Mouse (Mus musculus) liver, embryonic 12.5 days (tissue): ENCODE results near the gene Adgrg1. TPM values are rescaled to one million over a fixed set of nuclear protein-coding genes. Genes with fewer than 3 reads are reported as not detected.
A peak's percentile ranks its signal among the peaks of the same experiment; 100 is the strongest.

ENCODE experiments used
- ATAC-seq: fragments of 200-750 bp; cut with Nextera tagmentation; 2 replicates; pipeline ENCODE4 v1.8.0; 2017; ENCODE audit warnings: moderate number of reproducible peaks, mild to moderate bottlenecking, moderate library complexity
- H3K27ac ChIP-seq: fragments of 300-500 bp; sonication (generic); 2 replicates; pipeline ENCODE4 v1.5.1; 2016; ENCODE audit warnings: mild to moderate bottlenecking
- H3K27me3 ChIP-seq: fragments of 300-500 bp; sonication (generic); replicated peaks from 2 replicates; pipeline ENCODE4 v1.6.1; 2016; ENCODE audit warnings: mild to moderate bottlenecking, moderate library complexity
- H3K36me3 ChIP-seq: fragments of 300-500 bp; sonication (generic); 2 replicates; pipeline ENCODE4 v1.6.1; 2016; ENCODE audit warnings: mild to moderate bottlenecking, moderate library complexity
- H3K4me1 ChIP-seq: fragments of 300-500 bp; sonication (generic); 2 replicates; pipeline ENCODE4 v1.6.1; 2016
- H3K4me2 ChIP-seq: fragments of 300-500 bp; sonication (generic); 2 replicates; pipeline ENCODE4 v1.6.1; 2016; ENCODE audit warnings: mild to moderate bottlenecking, moderate library complexity
- H3K4me3 ChIP-seq: fragments of 300-500 bp; sonication (generic); 2 replicates; pipeline ENCODE4 v1.5.1; 2016; ENCODE audit warnings: mild to moderate bottlenecking, moderate library complexity
- H3K9ac ChIP-seq: fragments of 300-500 bp; sonication (generic); 2 replicates; pipeline ENCODE4 v1.6.1; 2016; ENCODE audit warnings: mild to moderate bottlenecking, moderate library complexity
- H3K9me3 ChIP-seq: fragments of 300-500 bp; sonication (generic); replicated peaks from 2 replicates; pipeline ENCODE4 v1.6.1; 2016; ENCODE audit warnings: mild to moderate bottlenecking, moderate library complexity
- WGBS: fragments of 180-500 bp; shearing (Covaris S2); methylation state at CpG from one replicate; pipeline ENCODE4 v1.1.7; 2016; ENCODE audit not compliant: insufficient replicate concordance; 5-methylcytosine and 5-hydroxymethylcytosine counted together
- polyA plus RNA-seq: library from polyadenylated mRNA; unstranded; fragments of >200 nt; fragmentation: Nextera tagmentation; extraction: Ambion mirVana; gene quantifications from 2 replicates; pipeline ENCODE4 v1.2.1, GENCODE M21; 2016

Gene Adgrg1
- polyA plus RNA-seq, 1 experiment from 2014 or later = 78.5 TPM

DNA sequence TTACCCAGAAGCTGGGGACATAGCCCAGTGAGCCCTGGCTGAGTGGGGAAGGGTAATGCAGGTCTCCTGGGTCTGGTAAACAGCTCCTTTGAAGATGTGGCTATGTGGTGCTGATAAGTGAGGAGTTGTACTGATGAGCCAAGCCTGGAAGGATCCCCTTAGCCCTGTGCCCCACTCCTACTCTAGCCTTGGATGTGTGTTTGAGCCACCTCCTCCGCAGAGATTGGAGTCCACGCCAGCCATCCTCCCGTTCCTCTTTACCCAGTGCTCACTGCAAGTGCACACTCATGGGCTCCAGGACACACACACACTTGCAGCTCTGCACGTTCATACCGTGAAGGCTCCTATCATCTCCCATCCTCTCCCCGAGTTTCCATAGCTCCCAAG, 23.3 kb downstream of the Adgrg1 start:
- no peak overlapping the region for H3K9ac ChIP-seq
- H3K36me3 ChIP-seq = peaks cover 77% of the 10 kb centered on the region
- WGBS = 46% methylated on average over 6 of the region's 6 CpGs
- H3K27me3 ChIP-seq = no peaks in the 10 kb centered on the region
- no peak overlapping the region for H3K4me3 ChIP-seq
- H3K27ac ChIP-seq = peak overlapping the region; percentile 71
- peaks cover 97% of the 10 kb centered on the region for H3K4me1 ChIP-seq
- ATAC-seq = no peak
- H3K9me3 ChIP-seq = no peaks in the 10 kb centered on the region
- H3K4me2 ChIP-seq = peak overlapping the region; percentile 8; the same call in 1 of the 2 replicates

DNA sequence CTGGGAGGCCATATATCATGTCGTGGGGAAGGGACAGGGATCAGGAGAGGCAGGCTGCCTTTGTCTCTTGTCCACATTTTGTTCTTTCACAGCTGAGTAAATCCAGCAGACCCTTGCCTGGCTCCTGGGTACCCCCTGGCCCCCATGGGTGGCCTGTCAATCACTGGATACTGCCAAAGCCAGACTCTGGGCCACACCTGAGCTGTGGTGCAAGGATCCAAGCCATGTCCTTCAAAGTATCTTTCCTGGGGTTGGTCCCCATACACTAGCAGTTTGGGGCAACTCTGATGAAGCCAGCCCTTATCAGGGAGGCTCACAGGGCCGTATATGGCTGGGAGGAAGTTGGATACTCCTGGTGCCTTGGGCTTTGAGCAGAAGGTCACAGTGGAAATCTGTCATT, 23.9 kb downstream of the Adgrg1 start:
- ATAC-seq = no peak
- Histone ChIP-seq H3K4me3 (no peak overlapping the region), H3K4me1 (peaks cover 91% of the 10 kb centered on the region), H3K36me3 (peaks cover 77% of the 10 kb centered on the region), H3K9ac (peak overlapping the region; percentile 36), H3K27ac (peak overlapping the region; percentile 71), H3K4me2 (peak overlapping the region; percentile 25), H3K9me3 (no peaks in the 10 kb centered on the region), H3K27me3 (no peaks in the 10 kb centered on the region)
- 14% methylated on average over 2 of the region's 2 CpGs for WGBS

- peak overlapping the region; percentile 25; the same call in 1 of the 2 replicates for H3K4me2 ChIP-seq
- no peak overlapping the region for H3K4me3 ChIP-seq
- peaks cover 86% of the 10 kb centered on the region for H3K4me1 ChIP-seq
- ATAC-seq = no peak
- H3K27ac ChIP-seq = peak overlapping the region; percentile 71
- H3K27me3 ChIP-seq = no peaks in the 10 kb centered on the region
- H3K9ac ChIP-seq = 0 out of 2 replicates have a peak overlapping the region, but pooled peaks have one; percentile 12
- no peaks in the 10 kb centered on the region for H3K9me3 ChIP-seq
- H3K36me3 ChIP-seq = peaks cover 77% of the 10 kb centered on the region
- 47% methylated on average over 6 of the region's 6 CpGs for WGBS
These were observed 24.5 kb downstream of the Adgrg1 start for GRCm38 (mm10) chr8:94999004-94999403.

- ATAC-seq = no peak
- no peak overlapping the region for H3K4me3 ChIP-seq
- H3K9ac ChIP-seq = no peak overlapping the region
- no peaks in the 10 kb centered on the region for H3K9me3 ChIP-seq
- H3K4me2 ChIP-seq = peak overlapping the region; percentile 1; the same call in 1 of the 2 replicates
- H3K36me3 ChIP-seq = peaks cover 77% of the 10 kb centered on the region
- no peaks in the 10 kb centered on the region for H3K27me3 ChIP-seq
- H3K4me1 ChIP-seq = peaks cover 76% of the 10 kb centered on the region
- peak overlapping the region; percentile 71 for H3K27ac ChIP-seq
- WGBS = 51% methylated on average over 6 of the region's 6 CpGs
These were observed 25.4 kb downstream of the Adgrg1 start for GRCm38 (mm10) chr8:94999956-95000355.

DNA sequence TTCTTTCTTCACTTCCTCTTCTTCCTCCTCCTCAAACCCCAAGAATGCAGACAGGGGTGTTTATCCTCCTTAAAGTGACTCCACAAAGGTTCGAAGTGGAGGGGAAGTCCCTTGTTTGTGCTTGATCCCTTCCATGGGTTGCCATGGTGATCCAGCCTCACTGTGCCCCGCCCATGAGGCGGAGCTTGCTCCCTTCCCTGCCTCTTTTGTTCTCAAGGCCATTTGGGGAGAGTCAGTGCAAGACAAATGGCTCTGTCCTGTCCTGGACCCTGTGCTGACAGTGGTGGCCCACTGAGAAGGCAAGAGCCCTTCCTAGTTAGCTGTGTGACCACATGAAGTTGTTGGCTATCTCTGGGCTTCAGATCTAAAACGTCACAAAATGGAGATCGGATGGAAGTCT, 26.1 kb downstream of the Adgrg1 start:
- WGBS = 15% methylated on average over 5 of the region's 5 CpGs
- Histone ChIP-seq H3K27me3 (no peaks in the 10 kb centered on the region), H3K27ac (peak overlapping the region; percentile 71), H3K4me1 (peaks cover 69% of the 10 kb centered on the region), H3K9me3 (no peaks in the 10 kb centered on the region), H3K4me3 (no peak overlapping the region), H3K36me3 (peaks cover 77% of the 10 kb centered on the region), H3K4me2 (peak overlapping the region; percentile 8; the same call in 1 of the 2 replicates), H3K9ac (no peak overlapping the region)
- ATAC-seq = 0 out of 2 replicates have a peak, but pooled peaks have one; percentile 11

- Histone ChIP-seq H3K27me3 (no peaks in the 10 kb centered on the region), H3K4me1 (peaks cover 64% of the 10 kb centered on the region), H3K4me3 (no peak overlapping the region), H3K4me2 (peak overlapping the region; percentile 8; the same call in 1 of the 2 replicates), H3K36me3 (peaks cover 77% of the 10 kb centered on the region), H3K27ac (peak overlapping the region; percentile 71), H3K9me3 (no peaks in the 10 kb centered on the region), H3K9ac (no peak overlapping the region)
- peak; percentile 14; the same call in 1 of the 2 replicates for ATAC-seq
- 44% methylated on average over 5 of the region's 5 CpGs for WGBS
These were observed 26.6 kb downstream of the Adgrg1 start for GRCm38 (mm10) chr8:95001165-95001564.

DNA sequence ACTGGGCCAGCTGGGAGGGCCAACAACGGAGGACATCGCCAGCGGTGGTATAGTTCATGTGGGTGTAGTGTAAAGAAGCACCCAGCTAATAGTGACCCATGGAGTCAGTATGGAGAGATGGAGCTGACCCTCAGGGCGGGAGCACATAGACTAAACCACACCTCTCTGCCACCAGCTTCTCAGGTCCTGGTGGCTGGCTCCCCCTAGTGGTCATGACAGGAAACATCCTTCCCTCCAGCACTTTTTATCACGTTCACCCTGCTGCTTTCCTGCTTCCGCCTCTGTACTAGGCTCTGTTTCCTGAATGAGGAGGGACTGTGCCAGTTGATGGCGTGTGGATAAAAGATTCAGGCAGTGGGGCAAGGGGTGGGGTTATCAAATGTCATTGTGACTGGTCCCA, 27.1 kb downstream of the Adgrg1 start:
- peak overlapping the region; percentile 71 for H3K27ac ChIP-seq
- ATAC-seq = peak; percentile 71

GRCm38 (mm10) chr8:95002089-95002655, 27.6 kb downstream of the Adgrg1 start:
- no peak overlapping the region for H3K4me3 ChIP-seq
- H3K4me2 ChIP-seq = peak overlapping the region; percentile 29; the same call in 1 of the 2 replicates
- H3K9me3 ChIP-seq = no peaks in the 10 kb centered on the region
- H3K27ac ChIP-seq = peak overlapping the region; percentile 66
- peak overlapping the region; percentile 33; the same call in 1 of the 2 replicates for H3K9ac ChIP-seq
- no peak; the same call in 1 of the 2 replicates for ATAC-seq
- H3K4me1 ChIP-seq = peaks cover 54% of the 10 kb centered on the region
- H3K27me3 ChIP-seq = no peaks in the 10 kb centered on the region
- 52% methylated on average over 8 of the region's 8 CpGs for WGBS
- peaks cover 78% of the 10 kb centered on the region for H3K36me3 ChIP-seq

More for the DNA sequence above, 27.1 kb downstream of the Adgrg1 start:
- no peaks in the 10 kb centered on the region for H3K27me3 ChIP-seq
- peak overlapping the region; percentile 29; the same call in 1 of the 2 replicates for H3K4me2 ChIP-seq
- H3K4me1 ChIP-seq = peaks cover 59% of the 10 kb centered on the region
- H3K36me3 ChIP-seq = peaks cover 77% of the 10 kb centered on the region
- H3K4me3 ChIP-seq = no peak overlapping the region
- H3K9ac ChIP-seq = peak overlapping the region; percentile 33; the same call in 1 of the 2 replicates
- 1% methylated on average over 7 of the region's 7 CpGs for WGBS
- no peaks in the 10 kb centered on the region for H3K9me3 ChIP-seq

GRCm38 (mm10) chr8:95012442-95012919, 37.9 kb downstream of the Adgrg1 start:
- Histone ChIP-seq H3K36me3 (peaks cover 84% of the 10 kb centered on the region), H3K9me3 (no peaks in the 10 kb centered on the region), H3K27me3 (no peaks in the 10 kb centered on the region), H3K27ac (no peak overlapping the region), H3K4me3 (no peak overlapping the region), H3K4me2 (no peak overlapping the region), H3K4me1 (peaks cover 22% of the 10 kb centered on the region), H3K9ac (no peak overlapping the region)
- 0 out of 2 replicates have a peak, but pooled peaks have one; percentile 6 for ATAC-seq
- WGBS = 49% methylated on average over 15 of the region's 15 CpGs

DNA sequence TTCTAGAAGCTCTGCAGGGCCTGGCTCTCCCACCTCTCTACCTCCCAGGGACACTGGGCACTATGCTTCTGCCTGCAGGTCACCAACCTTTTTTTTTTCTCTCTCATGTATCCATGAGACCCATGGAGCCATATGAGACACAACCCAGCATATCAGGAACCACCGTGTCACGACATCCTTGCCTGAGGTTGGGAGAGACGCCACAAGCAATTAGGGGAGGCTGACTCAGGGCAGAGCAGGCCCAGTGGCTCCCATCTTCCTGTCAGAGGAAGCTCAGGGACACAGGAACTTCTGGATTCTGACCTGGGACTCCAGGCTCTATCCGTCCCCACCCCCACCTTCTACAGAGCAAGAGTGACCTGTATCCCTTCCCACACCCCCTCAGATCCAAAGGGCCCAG, 41.3 kb downstream of the Adgrg1 start:
- WGBS = 53% methylated on average over 4 of the region's 4 CpGs
- H3K4me1 ChIP-seq = peaks cover 23% of the 10 kb centered on the region

DNA sequence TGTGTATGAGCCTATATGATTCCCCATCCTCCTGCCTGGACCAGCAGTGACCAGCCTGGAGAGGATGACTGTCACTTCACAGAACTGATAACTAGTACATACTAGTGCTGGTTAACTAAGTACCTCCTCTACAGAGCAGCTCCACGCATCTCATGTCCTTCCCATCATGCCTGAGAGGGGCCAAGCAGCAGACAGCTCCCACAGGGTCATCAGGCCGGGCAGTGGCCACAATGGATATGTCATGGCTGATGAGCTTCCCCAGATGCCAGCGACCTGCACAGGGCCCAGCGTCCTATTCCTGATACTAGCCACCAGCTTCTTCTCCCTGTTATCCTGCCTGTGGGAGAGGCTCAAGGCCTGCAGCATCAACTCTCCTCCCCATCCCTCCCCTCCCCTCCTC, 42.1 kb downstream of the Adgrg1 start:
- Histone ChIP-seq H3K4me1 (peaks cover 19% of the 10 kb centered on the region), H3K27me3 (no peaks in the 10 kb centered on the region), H3K9ac (no peak overlapping the region), H3K9me3 (no peaks in the 10 kb centered on the region), H3K36me3 (peaks cover 42% of the 10 kb centered on the region), H3K27ac (no peak overlapping the region), H3K4me2 (no peak overlapping the region), H3K4me3 (no peak overlapping the region)
- ATAC-seq = no peak
- 41% methylated on average over 4 of the region's 4 CpGs for WGBS

More for the DNA sequence above, 41.3 kb downstream of the Adgrg1 start:
- Histone ChIP-seq H3K4me3 (no peak overlapping the region), H3K9me3 (no peaks in the 10 kb centered on the region), H3K36me3 (peaks cover 50% of the 10 kb centered on the region), H3K9ac (no peak overlapping the region), H3K27ac (no peak overlapping the region), H3K4me2 (no peak overlapping the region), H3K27me3 (no peaks in the 10 kb centered on the region)
- ATAC-seq = no peak

DNA sequence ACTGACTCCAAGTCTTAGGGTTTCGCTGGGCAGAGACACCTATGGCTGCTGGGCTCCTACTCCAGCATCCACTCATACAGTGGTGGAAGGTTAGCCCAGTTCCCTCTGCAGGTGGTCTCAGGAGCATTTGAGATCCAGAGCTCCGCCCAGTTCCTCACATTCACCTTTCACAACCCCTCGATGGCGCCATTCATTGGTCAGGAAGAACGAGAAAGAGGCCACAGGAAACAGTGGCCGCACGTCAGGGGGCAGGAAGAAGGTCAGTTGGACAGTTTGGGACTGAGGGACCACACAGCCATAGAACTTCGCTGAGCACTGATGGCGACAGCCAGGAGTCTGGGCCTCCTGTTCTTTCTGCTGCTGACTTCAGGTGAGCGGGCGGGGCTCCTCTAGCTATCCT, 42.9 kb downstream of the Adgrg1 start, which contains the start of gene Adgrg3:
Adgrg3 (plus strand) TSS at position 242 of the 400 bp plus-strand sequence.
- Histone ChIP-seq H3K27ac (no peak within 1 kb of the TSS), H3K27me3 (no peaks in the 10 kb centered on the region), H3K9ac (no peak within 1 kb of the TSS), H3K9me3 (no peaks in the 10 kb centered on the region), H3K4me2 (no peak within 1 kb of the TSS), H3K4me1 (peaks cover 11% of the 10 kb centered on the region), H3K4me3 (no peak within 1 kb of the TSS), H3K36me3 (peaks cover 34% of the 10 kb centered on the region)
- WGBS = 36% methylated on average over 11 of the region's 11 CpGs
- no peak for ATAC-seq
